ENCODE assay signal across 19 mouse cellular contexts in genomic region chr1:127383071-127383470, GRCm38 (mm10).
DNase-seq lines count a peak whose midpoint lies in the region; ATAC-seq and TF ChIP-seq lines count a peak whose summit lies in the region.
"Had no signal": no experiment of that assay in that cellular context is flagged by ENCODE, and none has a peak within 500 bp of the region (broad histone marks: within the 10 kb centered on the region; RNA-seq: fewer than 3 reads in every experiment).

No protein-coding gene starts in this region.

- peaks cover 2% of the 10 kb centered on the region; the same call in 1 of the 2 replicates for H3K4me1 ChIP-seq in embryonic facial prominence, embryonic 11.5 days (ENCODE audit: control insufficient read depth, insufficient read depth, low read length)
- peaks cover 11% of the 10 kb centered on the region; the same call in 1 of the 2 replicates for H3K4me1 ChIP-seq in embryonic facial prominence, embryonic 10.5 days
- peaks cover 17% of the 10 kb centered on the region for H3K4me1 ChIP-seq in hindbrain, embryonic 12.5 days
- no peaks in the 10 kb centered on the region for H3K4me1 ChIP-seq in hindbrain, postnatal 0 days (ENCODE audit: insufficient read depth, low read length)
- no peaks in the 10 kb centered on the region for H3K4me1 ChIP-seq in neural tube, embryonic 11.5 days (ENCODE audit: control insufficient read depth, insufficient read depth, low read length)
- no peaks in the 10 kb centered on the region for H3K4me1 ChIP-seq in intestine, embryonic 15.5 days (replicated peaks)
- H3K4me1 ChIP-seq: heart, embryonic 10.5 days had no signal

- no peak overlapping the region for H3K27ac ChIP-seq in embryonic facial prominence, embryonic 11.5 days (replicated peaks; ENCODE audit: low read depth, low read length)
- no peak overlapping the region for H3K27ac ChIP-seq in embryonic facial prominence, embryonic 10.5 days (replicated peaks)
- peak overlapping the region; percentile 40; the same call in 1 of the 2 replicates for H3K27ac ChIP-seq in hindbrain, embryonic 12.5 days
- H3K27ac ChIP-seq in hindbrain, postnatal 0 days = no peak overlapping the region
- H3K27ac ChIP-seq in neural tube, embryonic 11.5 days (ENCODE audit: low read depth, low read length) = no peak overlapping the region
- H3K27ac ChIP-seq in intestine, embryonic 15.5 days = no peak overlapping the region
- H3K27ac ChIP-seq: heart, embryonic 10.5 days had no signal

- no peak for DNase-seq in embryonic facial prominence, embryonic 11.5 days (ENCODE audit: low spot score)
- DNase-seq in embryonic facial prominence, embryonic 10.5 days (ENCODE audit: low spot score) = no peak
- no peak for DNase-seq in hindbrain, postnatal 0 days (ENCODE audit: low spot score)
- DNase-seq in embryo, embryonic 10.5 days (ENCODE audit: low spot score) = peak; percentile 41
- peak; percentile 58 for DNase-seq in neural tube, embryonic 11.5 days (ENCODE audit: low spot score)
- no peak for DNase-seq in spleen, postnatal 14 days (ENCODE audit: low spot score in 2 of 2)
- DNase-seq: adrenal gland, postnatal 10 days; cerebellum, adult 11 months; cerebellum, adult 9-10 months; cerebellum, postnatal 25 days; gastrocnemius, postnatal 36 days; heart, adult 18-20 months; heart, postnatal 10 days; heart, postnatal 4 days had no signal

- H3K36me3 ChIP-seq in embryonic facial prominence, embryonic 11.5 days (replicated peaks; ENCODE audit: control insufficient read depth, insufficient read depth, low read depth, low read length) = no peaks in the 10 kb centered on the region
- peaks cover 25% of the 10 kb centered on the region for H3K36me3 ChIP-seq in embryonic facial prominence, embryonic 10.5 days (replicated peaks)
- H3K36me3 ChIP-seq in hindbrain, embryonic 12.5 days = peaks cover 2% of the 10 kb centered on the region; the same call in 1 of the 2 replicates
- H3K36me3 ChIP-seq in hindbrain, postnatal 0 days (ENCODE audit: insufficient read depth, low read length) = no peaks in the 10 kb centered on the region
- no peaks in the 10 kb centered on the region for H3K36me3 ChIP-seq in neural tube, embryonic 11.5 days (ENCODE audit: control insufficient read depth, insufficient read depth, low read length)
- no peaks in the 10 kb centered on the region for H3K36me3 ChIP-seq in intestine, embryonic 15.5 days

- no peak overlapping the region for H3K4me2 ChIP-seq in embryonic facial prominence, embryonic 11.5 days (ENCODE audit: low read depth, low read length)
- no peak overlapping the region for H3K4me2 ChIP-seq in hindbrain, embryonic 12.5 days (replicated peaks)
- no peak overlapping the region for H3K4me2 ChIP-seq in hindbrain, postnatal 0 days (ENCODE audit: low read depth, low read length)
- no peak overlapping the region for H3K4me2 ChIP-seq in neural tube, embryonic 11.5 days (ENCODE audit: low read depth)
- no peak overlapping the region for H3K4me2 ChIP-seq in intestine, embryonic 15.5 days (replicated peaks)

- no peak overlapping the region for H3K4me3 ChIP-seq in embryonic facial prominence, embryonic 11.5 days (ENCODE audit: low read depth, low read length)
- no peak overlapping the region for H3K4me3 ChIP-seq in embryonic facial prominence, embryonic 10.5 days
- H3K4me3 ChIP-seq in hindbrain, embryonic 12.5 days = no peak overlapping the region
- H3K4me3 ChIP-seq in hindbrain, postnatal 0 days (ENCODE audit: low read length) = no peak overlapping the region
- H3K4me3 ChIP-seq in neural tube, embryonic 11.5 days (ENCODE audit: low read depth, low read length) = no peak overlapping the region
- no peak overlapping the region for H3K4me3 ChIP-seq in intestine, embryonic 15.5 days (replicated peaks)
- H3K4me3 ChIP-seq: heart, embryonic 10.5 days had no signal

- H3K27me3 ChIP-seq in embryonic facial prominence, embryonic 11.5 days (ENCODE audit: control insufficient read depth, insufficient read depth, low read length) = no peaks in the 10 kb centered on the region
- no peaks in the 10 kb centered on the region for H3K27me3 ChIP-seq in embryonic facial prominence, embryonic 10.5 days (replicated peaks; ENCODE audit: low read depth, poor library complexity, severe bottlenecking)
- no peaks in the 10 kb centered on the region for H3K27me3 ChIP-seq in hindbrain, embryonic 12.5 days
- no peaks in the 10 kb centered on the region for H3K27me3 ChIP-seq in hindbrain, postnatal 0 days (ENCODE audit: insufficient read depth, low read length)
- H3K27me3 ChIP-seq in neural tube, embryonic 11.5 days (ENCODE audit: control insufficient read depth, insufficient read depth, low read length) = no peaks in the 10 kb centered on the region
- no peaks in the 10 kb centered on the region for H3K27me3 ChIP-seq in intestine, embryonic 15.5 days (replicated peaks)

- H3K9me3 ChIP-seq in embryonic facial prominence, embryonic 11.5 days (replicated peaks; ENCODE audit: control insufficient read depth, low read length) = no peaks in the 10 kb centered on the region
- H3K9me3 ChIP-seq in embryonic facial prominence, embryonic 10.5 days = no peaks in the 10 kb centered on the region
- H3K9me3 ChIP-seq in hindbrain, embryonic 12.5 days (replicated peaks) = no peaks in the 10 kb centered on the region
- no peaks in the 10 kb centered on the region for H3K9me3 ChIP-seq in hindbrain, postnatal 0 days (ENCODE audit: low read length)
- no peaks in the 10 kb centered on the region for H3K9me3 ChIP-seq in neural tube, embryonic 11.5 days (ENCODE audit: control insufficient read depth, low read length)
- H3K9me3 ChIP-seq in intestine, embryonic 15.5 days = no peaks in the 10 kb centered on the region
- H3K9me3 ChIP-seq: heart, embryonic 10.5 days had no signal

- ATAC-seq in embryonic facial prominence, embryonic 11.5 days (replicated peaks; ENCODE audit: insufficient number of reproducible peaks, low FRiP score, low TSS enrichment, low read depth) = peak; percentile 73; the same call in 1 of the 2 replicates
- peak; percentile 71 for ATAC-seq in hindbrain, embryonic 12.5 days (ENCODE audit: low FRiP score)
- ATAC-seq in hindbrain, postnatal 0 days = no peak
- ATAC-seq in neural tube, embryonic 11.5 days (ENCODE audit: insufficient read depth, low FRiP score, low TSS enrichment) = peak; percentile 60; the same call in 1 of the 2 replicates
- no peak for ATAC-seq in intestine, embryonic 15.5 days
- ATAC-seq: forebrain, embryonic 14.5 days; intestine, embryonic 16.5 days had no signal

- no peak for TF ChIP-seq CTCF in hindbrain, postnatal 0 days (IDR thresholded peaks at IDR 0.05; ENCODE audit: low read depth)

- 85% methylated on average over 7 of the region's 7 CpGs for WGBS in embryonic facial prominence, embryonic 11.5 days
- 90% methylated on average over 7 of the region's 7 CpGs for WGBS in embryonic facial prominence, embryonic 10.5 days
- WGBS in hindbrain, embryonic 12.5 days = 52% methylated on average over 7 of the region's 7 CpGs
- 64% methylated on average over 7 of the region's 7 CpGs for WGBS in hindbrain, postnatal 0 days
- WGBS in neural tube, embryonic 11.5 days = 56% methylated on average over 7 of the region's 7 CpGs
- WGBS in intestine, embryonic 15.5 days = 75% methylated on average over 7 of the region's 7 CpGs

- H3K9ac ChIP-seq in embryonic facial prominence, embryonic 11.5 days (replicated peaks; ENCODE audit: low read length) = no peak overlapping the region
- no peak overlapping the region for H3K9ac ChIP-seq in hindbrain, embryonic 12.5 days
- no peak overlapping the region for H3K9ac ChIP-seq in hindbrain, postnatal 0 days (replicated peaks; ENCODE audit: low read length)
- H3K9ac ChIP-seq in neural tube, embryonic 11.5 days (ENCODE audit: low read length) = no peak overlapping the region
- H3K9ac ChIP-seq in intestine, embryonic 15.5 days = no peak overlapping the region

Comparison
In these comparisons a context has a peak if more than half of its experiments do, and no peak if none do; other contexts are left out.
1. ATAC-seq: peak in embryonic facial prominence, embryonic 11.5 days (single experiment), hindbrain, embryonic 12.5 days (single experiment) and neural tube, embryonic 11.5 days (single experiment); none in hindbrain, postnatal 0 days (single experiment) and intestine, embryonic 15.5 days (single experiment).
2. DNase-seq: peak in embryo, embryonic 10.5 days (single experiment) and neural tube, embryonic 11.5 days (single experiment); none in embryonic facial prominence, embryonic 11.5 days (single experiment), embryonic facial prominence, embryonic 10.5 days (single experiment), hindbrain, postnatal 0 days (single experiment) and spleen, postnatal 14 days (0 of 2).